Mouse (Mus musculus): ENCODE measurements at regions not wholly inside any gene's neighbourhood (a gene's known extent, or its start where the extent isn't known, plus 50 kb on each side); places are given as distances from the start of the nearest gene placed in this dataset.

- TF ChIP-seq CTCF (IDR thresholded peaks at IDR 0.05; ENCODE audit: low read depth) (no peak), EP300 (IDR thresholded peaks at IDR 0.05; ENCODE audit: low read depth) (no peak)
These were observed 267.6 kb upstream of the Irx1 start for GRCm38 (mm10) chr13:72231032-72231591.

Measured in liver, postnatal 0 days (tissue).